Mouse (Mus musculus): Measurements from ENCODE around the gene Mlh1. TPM values are rescaled to one million over a fixed set of nuclear protein-coding genes. Genes with fewer than 3 reads are reported as not detected.

Gene Mlh1
- polyA plus RNA-seq, 2 experiments, result 33.5 to 52.2 TPM

DNA sequence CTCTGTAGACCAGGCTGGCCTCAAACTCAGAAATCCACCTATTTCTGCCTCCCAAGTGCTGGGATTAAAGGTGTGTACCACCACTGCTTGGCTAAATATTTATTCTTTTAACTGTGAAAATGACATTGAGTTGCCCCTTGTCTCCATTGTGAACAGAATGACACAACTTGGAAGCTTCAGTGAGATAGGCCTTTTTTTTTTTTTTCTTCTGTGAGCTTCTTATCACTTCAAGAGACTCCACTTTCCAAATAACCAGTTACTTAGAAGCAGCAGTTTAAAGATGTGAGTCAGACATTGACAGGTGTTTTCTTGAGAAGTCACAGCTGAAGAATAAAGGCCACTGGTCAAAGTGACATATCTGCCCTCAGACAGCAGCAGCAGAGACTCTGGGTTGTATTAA lies 71.4 kb downstream of the Mlh1 start:
- DNase-seq (ENCODE audit: low spot score) (no peak), ATAC-seq (ENCODE audit: low FRiP score, low read depth) (no peak)
- Histone ChIP-seq H3K9ac (ENCODE audit: low read depth, low read length, severe bottlenecking) (no peak overlapping the region), H3K4me3 (replicated peaks; ENCODE audit: low read length) (no peak overlapping the region), H3K4me1 (ENCODE audit: control insufficient read depth, insufficient read depth, low read length) (no peaks in the 10 kb centered on the region), H3K27me3 (ENCODE audit: control insufficient read depth, insufficient read depth, low read length) (no peaks in the 10 kb centered on the region), H3K27ac (replicated peaks; ENCODE audit: low read depth, low read length) (no peak overlapping the region), H3K4me2 (replicated peaks; ENCODE audit: low read depth, low read length, severe bottlenecking) (no peak overlapping the region), H3K9me3 (ENCODE audit: control insufficient read depth, low read length) (no peaks in the 10 kb centered on the region), H3K36me3 (ENCODE audit: control insufficient read depth, insufficient read depth, low read length) (peaks cover 22% of the 10 kb centered on the region)
- TF ChIP-seq POLR2A (IDR thresholded peaks at IDR 0.05; ENCODE audit: borderline replicate concordance, extremely low read depth, insufficient read depth, insufficient read length), result no peak

DNA sequence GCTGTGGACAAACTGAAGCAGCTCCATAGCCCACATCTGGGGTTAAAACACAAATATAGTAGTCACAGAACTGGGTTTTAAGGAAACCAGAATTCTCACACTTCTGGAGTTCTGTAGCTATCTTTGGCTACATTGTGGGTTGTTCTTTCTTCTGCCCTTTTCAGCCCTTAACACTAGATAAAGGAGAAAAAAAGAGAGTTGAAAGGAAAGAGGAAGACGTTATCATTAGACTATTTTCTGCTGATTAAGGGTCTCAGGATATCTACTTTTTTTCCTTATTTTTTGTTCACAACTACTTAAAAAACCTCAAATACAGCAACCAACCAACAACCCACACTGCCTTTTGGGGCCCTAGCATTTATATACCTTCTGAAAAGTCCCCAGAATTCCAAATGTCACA lies 73.3 kb downstream of the Mlh1 start:
- no peaks in the 10 kb centered on the region for H3K9me3 ChIP-seq (ENCODE audit: control insufficient read depth, low read length)
- ATAC-seq (ENCODE audit: low FRiP score, low read depth) (no peak), DNase-seq (ENCODE audit: low spot score) (no peak)
- no peak overlapping the region for H3K4me3 ChIP-seq (replicated peaks; ENCODE audit: low read length)
- no peak overlapping the region for H3K4me2 ChIP-seq (replicated peaks; ENCODE audit: low read depth, low read length, severe bottlenecking)
- peaks cover 23% of the 10 kb centered on the region for H3K36me3 ChIP-seq (ENCODE audit: control insufficient read depth, insufficient read depth, low read length)
- TF ChIP-seq POLR2A (IDR thresholded peaks at IDR 0.05; ENCODE audit: borderline replicate concordance, extremely low read depth, insufficient read depth, insufficient read length), result no peak
- no peak overlapping the region for H3K9ac ChIP-seq (ENCODE audit: low read depth, low read length, severe bottlenecking)
- H3K4me1 ChIP-seq (ENCODE audit: control insufficient read depth, insufficient read depth, low read length), result no peaks in the 10 kb centered on the region
- no peaks in the 10 kb centered on the region for H3K27me3 ChIP-seq (ENCODE audit: control insufficient read depth, insufficient read depth, low read length)
- WGBS, result 86% methylated on average over 1 of the region's 1 CpGs
- H3K27ac ChIP-seq (replicated peaks; ENCODE audit: low read depth, low read length), result no peak overlapping the region

GRCm38 (mm10) chr9:111197712-111198111 lies 73.9 kb downstream of the Mlh1 start:
- TF ChIP-seq POLR2A (IDR thresholded peaks at IDR 0.05; ENCODE audit: borderline replicate concordance, extremely low read depth, insufficient read depth, insufficient read length), result no peak
- Histone ChIP-seq H3K4me2 (replicated peaks; ENCODE audit: low read depth, low read length, severe bottlenecking) (no peak overlapping the region), H3K4me1 (ENCODE audit: control insufficient read depth, insufficient read depth, low read length) (no peaks in the 10 kb centered on the region), H3K4me3 (replicated peaks; ENCODE audit: low read length) (no peak overlapping the region), H3K27me3 (ENCODE audit: control insufficient read depth, insufficient read depth, low read length) (no peaks in the 10 kb centered on the region), H3K36me3 (ENCODE audit: control insufficient read depth, insufficient read depth, low read length) (peaks cover 23% of the 10 kb centered on the region), H3K9me3 (ENCODE audit: control insufficient read depth, low read length) (no peaks in the 10 kb centered on the region), H3K27ac (replicated peaks; ENCODE audit: low read depth, low read length) (no peak overlapping the region), H3K9ac (ENCODE audit: low read depth, low read length, severe bottlenecking) (no peak overlapping the region)
- no peak for ATAC-seq (ENCODE audit: low FRiP score, low read depth)
- no peak for DNase-seq (ENCODE audit: low spot score)
- WGBS, result 96% methylated on average over 4 of the region's 4 CpGs

DNA sequence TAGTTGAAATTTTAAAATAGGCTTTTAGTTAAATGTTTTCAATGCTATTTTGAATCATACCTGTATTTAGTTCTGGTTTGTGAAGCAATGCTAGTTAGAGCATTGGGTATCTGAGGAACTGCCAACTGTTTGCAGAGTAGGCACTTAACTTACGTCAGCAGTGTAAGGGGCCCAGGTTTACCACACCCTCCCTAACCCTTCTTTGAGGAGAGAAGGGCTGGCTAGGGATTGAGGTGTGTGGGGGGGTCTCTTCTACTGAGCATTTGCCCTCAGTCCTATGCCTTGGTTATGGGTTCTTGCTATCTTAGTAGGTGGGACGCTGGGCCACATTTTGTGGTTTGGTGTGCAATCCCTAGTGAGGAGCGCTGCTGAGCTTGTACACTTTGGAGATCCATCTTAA lies 74.5 kb downstream of the Mlh1 start:
- Histone ChIP-seq H3K27me3 (ENCODE audit: control insufficient read depth, insufficient read depth, low read length) (no peaks in the 10 kb centered on the region), H3K9me3 (ENCODE audit: control insufficient read depth, low read length) (no peaks in the 10 kb centered on the region), H3K9ac (ENCODE audit: low read depth, low read length, severe bottlenecking) (no peak overlapping the region), H3K4me3 (replicated peaks; ENCODE audit: low read length) (no peak overlapping the region), H3K4me2 (replicated peaks; ENCODE audit: low read depth, low read length, severe bottlenecking) (no peak overlapping the region), H3K27ac (replicated peaks; ENCODE audit: low read depth, low read length) (no peak overlapping the region), H3K4me1 (ENCODE audit: control insufficient read depth, insufficient read depth, low read length) (no peaks in the 10 kb centered on the region), H3K36me3 (ENCODE audit: control insufficient read depth, insufficient read depth, low read length) (peaks cover 23% of the 10 kb centered on the region)
- DNase-seq (ENCODE audit: low spot score) (no peak), ATAC-seq (ENCODE audit: low FRiP score, low read depth) (no peak)
- WGBS, result 97% methylated on average over 3 of the region's 3 CpGs
- no peak for TF ChIP-seq POLR2A (IDR thresholded peaks at IDR 0.05; ENCODE audit: borderline replicate concordance, extremely low read depth, insufficient read depth, insufficient read length)

DNA sequence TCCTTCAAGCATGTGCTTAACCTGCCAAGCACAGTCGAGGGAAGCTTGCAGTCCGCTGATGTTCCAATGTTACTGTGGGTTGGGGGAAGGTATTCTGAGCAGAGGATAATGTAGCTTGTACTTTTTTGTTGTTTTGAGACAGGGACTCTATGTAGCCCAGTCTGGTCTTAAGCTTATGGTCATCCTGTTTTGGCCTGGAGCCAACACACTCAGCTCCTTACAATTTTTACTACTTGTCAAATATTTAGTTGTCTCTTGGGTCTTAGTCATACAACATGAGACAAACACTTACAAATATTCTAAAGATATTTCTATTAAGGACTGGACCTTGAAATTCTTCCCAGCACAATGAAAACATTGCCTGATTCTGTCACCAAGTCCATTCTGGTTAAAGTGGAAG lies 78.4 kb downstream of the Mlh1 start:
- no peak overlapping the region for H3K4me2 ChIP-seq (replicated peaks; ENCODE audit: low read depth, low read length, severe bottlenecking)
- H3K27me3 ChIP-seq (ENCODE audit: control insufficient read depth, insufficient read depth, low read length), result no peaks in the 10 kb centered on the region
- no peak overlapping the region for H3K27ac ChIP-seq (replicated peaks; ENCODE audit: low read depth, low read length)
- H3K4me1 ChIP-seq (ENCODE audit: control insufficient read depth, insufficient read depth, low read length), result no peaks in the 10 kb centered on the region
- DNase-seq (ENCODE audit: low spot score), result no peak
- H3K36me3 ChIP-seq (ENCODE audit: control insufficient read depth, insufficient read depth, low read length), result peaks cover 13% of the 10 kb centered on the region
- no peak overlapping the region for H3K4me3 ChIP-seq (replicated peaks; ENCODE audit: low read length)
- ATAC-seq (ENCODE audit: low FRiP score, low read depth), result no peak
- TF ChIP-seq POLR2A (IDR thresholded peaks at IDR 0.05; ENCODE audit: borderline replicate concordance, extremely low read depth, insufficient read depth, insufficient read length), result no peak
- WGBS, result 84% methylated on average over 2 of the region's 2 CpGs
- H3K9ac ChIP-seq (ENCODE audit: low read depth, low read length, severe bottlenecking), result no peak overlapping the region
- no peaks in the 10 kb centered on the region for H3K9me3 ChIP-seq (ENCODE audit: control insufficient read depth, low read length)

DNA sequence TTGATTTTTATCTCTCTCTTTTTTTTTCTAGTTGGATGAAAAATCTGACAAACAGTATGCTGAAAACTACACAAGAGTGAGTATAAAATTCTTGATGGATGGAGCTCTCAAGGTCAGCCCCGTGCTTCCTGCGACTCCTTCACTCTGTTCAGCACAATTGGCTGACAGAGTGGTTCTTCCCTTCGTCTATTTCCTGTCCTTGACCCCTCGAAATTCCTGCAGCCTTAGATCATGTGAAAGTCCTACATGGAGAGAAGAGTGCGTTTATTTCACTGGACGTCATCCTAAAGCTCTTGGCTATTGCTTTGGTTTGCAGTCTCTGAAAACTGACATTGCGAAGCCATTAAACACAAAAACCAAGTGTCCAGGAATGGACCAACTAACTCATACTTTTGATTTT lies 82.9 kb downstream of the Mlh1 start:
- Histone ChIP-seq H3K27ac (replicated peaks; ENCODE audit: low read depth, low read length) (no peak overlapping the region), H3K4me1 (ENCODE audit: control insufficient read depth, insufficient read depth, low read length) (no peaks in the 10 kb centered on the region), H3K9ac (ENCODE audit: low read depth, low read length, severe bottlenecking) (no peak overlapping the region), H3K27me3 (ENCODE audit: control insufficient read depth, insufficient read depth, low read length) (no peaks in the 10 kb centered on the region), H3K9me3 (ENCODE audit: control insufficient read depth, low read length) (no peaks in the 10 kb centered on the region), H3K36me3 (ENCODE audit: control insufficient read depth, insufficient read depth, low read length) (peaks cover 5% of the 10 kb centered on the region), H3K4me2 (replicated peaks; ENCODE audit: low read depth, low read length, severe bottlenecking) (no peak overlapping the region), H3K4me3 (replicated peaks; ENCODE audit: low read length) (no peak overlapping the region)
- WGBS, result 84% methylated on average over 7 of the region's 7 CpGs
- TF ChIP-seq POLR2A (IDR thresholded peaks at IDR 0.05; ENCODE audit: borderline replicate concordance, extremely low read depth, insufficient read depth, insufficient read length), result no peak
- DNase-seq (ENCODE audit: low spot score) (no peak), ATAC-seq (ENCODE audit: low FRiP score, low read depth) (no peak)

All from limb, embryonic 14.5 days (tissue).